Mouse (Mus musculus): ENCODE measurements around the gene Tmc5.

- TF ChIP-seq CTCF (IDR thresholded peaks at IDR 0.05) (no peak), EP300 (IDR thresholded peaks at IDR 0.05) (no peak)
Measured at GRCm38 (mm10) chr7:118609815-118610214, 12.7 kb downstream of the Tmc5 start.
